Mouse (Mus musculus) G1E (cell line): ENCODE data around the gene Clgn.

Experiments
- CTCF ChIP-seq: IDR thresholded peaks from 2 replicates; pipeline ENCODE4 v1.5.1; 2012; ENCODE audit warnings: low read depth, low read length, inconsistent platforms, mixed read lengths
- GATA2 ChIP-seq: IDR thresholded peaks from 2 replicates; pipeline ENCODE4 v1.6.1; 2012; ENCODE audit warnings: low read depth, low read length, inconsistent platforms, borderline replicate concordance
- TAL1 ChIP-seq: conservative IDR thresholded peaks from 2 replicates; pipeline ENCODE4 v1.6.1; 2012; ENCODE audit warnings: low read depth, low read length, inconsistent platforms, mixed read lengths

DNA sequence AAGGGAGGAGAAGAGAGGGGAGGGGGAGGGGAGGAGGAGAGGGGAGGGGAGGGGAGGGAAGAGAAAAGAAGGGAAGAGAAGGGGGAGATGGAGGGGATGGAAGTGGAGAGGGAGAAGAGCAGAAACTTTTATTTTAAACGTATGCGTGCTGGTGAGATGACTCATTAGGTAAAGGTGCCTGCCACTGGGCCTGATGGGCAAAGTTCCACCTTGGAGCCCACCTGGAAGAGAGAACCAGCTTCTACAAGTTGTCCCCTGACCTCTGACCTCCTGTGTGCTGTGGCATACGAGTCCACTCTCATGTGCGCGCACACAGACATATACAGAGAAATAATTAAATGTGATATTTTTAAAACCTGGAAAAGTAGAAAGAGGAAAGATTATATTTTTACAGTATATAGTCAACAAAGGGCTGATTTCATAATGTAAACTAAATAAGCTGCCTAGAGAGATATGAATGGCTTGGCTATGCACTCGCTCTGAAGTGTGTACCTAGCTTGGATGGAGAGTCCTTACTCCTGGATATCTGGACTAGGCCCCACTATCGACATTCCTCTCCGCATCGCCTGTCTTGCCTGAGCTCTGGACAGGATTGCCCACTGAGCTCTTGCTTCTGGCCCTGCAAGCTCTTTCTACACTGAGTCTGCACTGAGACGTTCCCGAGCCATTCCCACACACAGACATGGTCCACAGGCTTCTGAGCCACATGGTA is 29.3 kb downstream of the Clgn start:
- TF ChIP-seq TAL1 (no peak), CTCF (no peak), GATA2 (no peak)
